Mouse (Mus musculus) embryonic facial prominence, embryonic 10.5 days (tissue): ENCODE measurements around the gene Grk2. TPM values are rescaled to one million over a fixed set of nuclear protein-coding genes. Genes with fewer than 3 reads are reported as not detected.

Experiments
- DNase-seq: peaks from one replicate; pipeline ENCODE4 v3.0.0-alpha.2; 2017; ENCODE audit warnings: low spot score
- H3K27ac ChIP-seq: fragments of 300-500 bp; sonication (generic); replicated peaks from 2 replicates; pipeline ENCODE4 v1.5.1; 2016; ENCODE audit warnings: mild to moderate bottlenecking
- H3K27me3 ChIP-seq: fragments of 300-500 bp; sonication (generic); replicated peaks from 2 replicates; pipeline ENCODE4 v1.6.1; 2016; ENCODE audit warnings: low read depth, mild to moderate bottlenecking; ENCODE audit not compliant: poor library complexity, severe bottlenecking
- H3K36me3 ChIP-seq: fragments of 300-500 bp; sonication (generic); replicated peaks from 2 replicates; pipeline ENCODE4 v1.6.1; 2016; ENCODE audit warnings: mild to moderate bottlenecking, moderate library complexity
- H3K4me1 ChIP-seq: fragments of 300-500 bp; sonication (generic); 2 replicates; pipeline ENCODE4 v1.6.1; 2016
- H3K4me3 ChIP-seq: fragments of 300-500 bp; sonication (generic); 2 replicates; pipeline ENCODE4 v1.5.1; 2016; ENCODE audit warnings: mild to moderate bottlenecking, moderate library complexity
- H3K9me3 ChIP-seq: fragments of 300-500 bp; sonication (generic); 2 replicates; pipeline ENCODE4 v1.6.1; 2016; ENCODE audit warnings: mild to moderate bottlenecking
- WGBS: fragments of 180-500 bp; shearing (Covaris S2); methylation state at CpG from one replicate; pipeline ENCODE4 v1.1.7; 2016; 5-methylcytosine and 5-hydroxymethylcytosine counted together
- polyA plus RNA-seq: library from polyadenylated mRNA; unstranded; fragments of >200 nt; fragmentation: Nextera tagmentation; extraction: Ambion mirVana; gene quantifications from 2 replicates; pipeline ENCODE4 v1.2.1, GENCODE M21; 2016

Gene Grk2
- polyA plus RNA-seq, 1 experiment from 2014 or later: 14.8 TPM

GRCm38 (mm10) chr19:4290749-4291148 is 15.3 kb downstream of the Grk2 start:
- no peak overlapping the region for H3K27ac ChIP-seq
- no peaks in the 10 kb centered on the region for H3K9me3 ChIP-seq
- H3K4me1 ChIP-seq: peaks cover 7% of the 10 kb centered on the region
- H3K27me3 ChIP-seq: no peaks in the 10 kb centered on the region
- no peak overlapping the region for H3K4me3 ChIP-seq
- DNase-seq: no peak
- H3K36me3 ChIP-seq: peaks cover 100% of the 10 kb centered on the region
- 76% methylated on average over 15 of the region's 15 CpGs for WGBS

DNA sequence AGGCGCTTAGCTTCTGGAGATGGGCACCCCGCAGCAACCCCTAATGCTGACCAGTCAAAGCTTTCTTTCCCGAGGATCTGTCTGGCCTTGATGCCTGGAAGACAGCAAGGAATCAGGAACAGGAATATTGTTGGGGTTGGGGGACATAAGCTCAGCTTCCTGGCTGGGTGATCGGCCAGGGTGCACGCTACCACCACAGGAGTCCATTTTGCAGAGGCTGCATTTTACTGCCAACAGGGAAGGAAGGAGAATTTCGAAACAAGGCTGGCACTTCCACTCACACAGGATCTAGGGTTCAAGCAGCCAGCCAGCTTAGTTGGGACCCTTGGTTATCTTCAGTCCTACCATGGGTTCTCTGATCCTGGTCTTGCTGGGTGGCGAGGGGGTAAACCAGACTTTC is 22.4 kb downstream of the Grk2 start:
- H3K36me3 ChIP-seq: peaks cover 45% of the 10 kb centered on the region
- peak overlapping the region; percentile 80 for H3K4me3 ChIP-seq

GRCm38 (mm10) chr19:4282898-4283553 is 23.0 kb downstream of the Grk2 start, which contains the start of gene Ankrd13d:
Gene Ankrd13d (minus strand): TSS chr19:4283137.
- Histone ChIP-seq H3K4me1 (peaks cover 20% of the 10 kb centered on the region), H3K27ac (peak within 1 kb of the TSS; percentile 81), H3K9me3 (peaks cover 7% of the 10 kb centered on the region; the same call in 1 of the 2 replicates), H3K27me3 (peaks cover 18% of the 10 kb centered on the region), H3K36me3 (peaks cover 39% of the 10 kb centered on the region), H3K4me3 (peak within 1 kb of the TSS; percentile 80)
- peak; percentile 93 for DNase-seq
- WGBS: 1% methylated on average over 50 of the region's 50 CpGs

More for the DNA sequence above, 22.4 kb downstream of the Grk2 start:
- Histone ChIP-seq H3K27ac (peak overlapping the region; percentile 81; the same call in 1 of the 2 replicates), H3K9me3 (peaks cover 7% of the 10 kb centered on the region; the same call in 1 of the 2 replicates), H3K4me1 (peaks cover 20% of the 10 kb centered on the region), H3K27me3 (peaks cover 18% of the 10 kb centered on the region)
- 51% methylated on average over 7 of the region's 7 CpGs for WGBS
- DNase-seq: no peak

DNA sequence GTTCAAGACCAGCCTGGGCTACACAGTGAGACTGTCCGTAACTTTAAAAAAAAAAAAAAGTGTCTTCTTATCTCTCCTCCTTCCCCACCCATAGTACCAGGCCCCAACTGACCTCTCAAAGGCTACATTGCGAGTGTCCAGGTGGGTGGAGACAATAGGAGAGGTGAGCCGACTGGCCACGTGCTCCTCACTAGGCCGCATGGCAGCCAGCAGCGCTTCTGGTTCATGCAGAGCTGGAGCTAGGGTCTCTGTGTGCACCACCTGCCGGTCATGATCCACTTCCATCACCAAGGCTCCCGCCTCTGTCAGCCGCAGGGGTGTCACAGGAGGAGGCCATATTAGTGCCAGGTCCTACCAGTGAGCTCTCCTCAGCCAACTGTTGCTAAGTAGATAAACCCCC is 25.6 kb downstream of the Grk2 start:
- H3K4me3 ChIP-seq: no peak overlapping the region
- 97% methylated on average over 9 of the region's 9 CpGs for WGBS
- H3K27ac ChIP-seq: no peak overlapping the region
- peaks cover 13% of the 10 kb centered on the region for H3K36me3 ChIP-seq
- peaks cover 7% of the 10 kb centered on the region; the same call in 1 of the 2 replicates for H3K9me3 ChIP-seq
- peaks cover 18% of the 10 kb centered on the region for H3K27me3 ChIP-seq
- H3K4me1 ChIP-seq: peaks cover 20% of the 10 kb centered on the region
- DNase-seq: no peak

DNA sequence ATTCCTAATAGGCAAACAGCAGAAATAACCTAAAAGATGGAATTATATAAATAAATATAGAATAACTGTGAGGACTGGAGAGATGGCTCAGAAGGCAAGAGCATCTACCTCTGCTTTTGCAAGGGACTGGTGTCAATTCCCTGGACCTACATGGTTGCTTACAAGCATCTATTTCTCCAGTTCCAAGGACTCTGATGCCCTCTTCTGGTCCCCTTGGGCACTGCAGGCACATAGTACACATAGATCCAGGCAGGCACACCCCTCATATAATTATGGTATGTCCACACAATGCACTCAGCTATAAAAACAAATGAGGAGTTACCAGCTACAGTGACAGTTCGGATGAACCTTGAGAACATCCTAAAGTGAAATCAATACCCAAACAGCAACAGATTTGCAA is 26.5 kb downstream of the Grk2 start:
- 89% methylated on average over 1 of the region's 1 CpGs for WGBS
- Histone ChIP-seq H3K36me3 (peaks cover 6% of the 10 kb centered on the region), H3K4me3 (no peak overlapping the region), H3K27me3 (peaks cover 18% of the 10 kb centered on the region), H3K9me3 (peaks cover 7% of the 10 kb centered on the region; the same call in 1 of the 2 replicates), H3K4me1 (peaks cover 20% of the 10 kb centered on the region), H3K27ac (no peak overlapping the region)
- no peak for DNase-seq

- Histone ChIP-seq H3K27me3 (peaks cover 52% of the 10 kb centered on the region), H3K9me3 (no peaks in the 10 kb centered on the region; the same call in 1 of the 2 replicates), H3K4me1 (peaks cover 12% of the 10 kb centered on the region), H3K36me3 (peaks cover 6% of the 10 kb centered on the region; the same call in 1 of the 2 replicates), H3K27ac (no peak overlapping the region), H3K4me3 (no peak overlapping the region)
- DNase-seq: no peak
- WGBS: 93% methylated on average over 11 of the region's 11 CpGs
These were observed 35.0 kb downstream of the Grk2 start for GRCm38 (mm10) chr19:4270972-4271371.

GRCm38 (mm10) chr19:4270187-4270586 is 35.8 kb downstream of the Grk2 start:
- Histone ChIP-seq H3K36me3 (peaks cover 6% of the 10 kb centered on the region; the same call in 1 of the 2 replicates), H3K27me3 (peaks cover 56% of the 10 kb centered on the region), H3K27ac (no peak overlapping the region), H3K4me1 (peaks cover 12% of the 10 kb centered on the region), H3K9me3 (no peaks in the 10 kb centered on the region), H3K4me3 (no peak overlapping the region)
- DNase-seq: no peak
- WGBS: 69% methylated on average over 6 of the region's 6 CpGs

DNA sequence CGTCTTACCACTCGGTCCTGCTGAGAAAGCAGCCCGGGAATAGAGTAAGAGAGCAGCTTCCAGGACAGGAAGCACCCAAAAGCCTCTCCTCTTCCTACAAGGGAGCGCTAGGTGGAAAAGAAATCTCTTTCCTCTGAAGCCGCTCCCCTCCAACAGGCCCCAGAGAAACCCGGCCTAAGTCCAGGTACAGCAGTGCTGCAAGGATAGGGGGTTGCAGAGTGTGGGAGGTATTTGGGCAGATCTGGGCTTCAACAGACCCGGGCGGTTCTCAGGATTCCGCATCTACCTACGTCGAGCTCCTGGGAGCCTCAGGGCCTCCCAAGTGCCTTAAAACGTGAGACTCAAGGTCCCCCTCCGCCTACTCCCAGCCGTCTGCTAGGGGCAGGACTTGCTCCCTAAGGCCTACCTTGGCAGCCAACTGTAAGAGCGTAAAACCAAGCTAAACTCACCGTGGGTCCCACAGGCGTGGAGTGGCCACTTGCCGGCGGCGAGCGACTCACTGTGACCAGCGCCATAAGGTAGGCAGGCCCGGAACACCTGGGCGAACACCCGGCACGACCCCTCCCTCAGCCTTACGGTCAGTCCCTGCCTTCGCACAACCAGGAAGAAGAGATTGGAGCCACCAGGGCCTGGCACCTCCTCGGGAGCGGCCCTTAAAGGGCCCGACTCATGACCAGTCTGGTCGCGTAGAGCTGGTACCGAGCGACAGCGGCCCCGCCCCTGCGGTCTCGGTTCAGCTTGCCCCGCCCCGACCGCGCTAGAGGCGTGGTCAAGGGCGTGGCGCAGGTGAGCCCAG is 37.3 kb downstream of the Grk2 start, which contains the start of gene Ssh3:
Ssh3 (minus strand) TSS at position 615 of the 796 bp plus-strand sequence.
- peak; percentile 62 for DNase-seq
- WGBS: 4% methylated on average over 46 of the region's 46 CpGs
- H3K36me3 ChIP-seq: peaks cover 6% of the 10 kb centered on the region; the same call in 1 of the 2 replicates
- H3K9me3 ChIP-seq: no peaks in the 10 kb centered on the region
- 0 out of 2 replicates have a peak within 1 kb of the TSS, but pooled peaks have one; percentile 26 for H3K27ac ChIP-seq
- peaks cover 12% of the 10 kb centered on the region for H3K4me1 ChIP-seq
- peaks cover 61% of the 10 kb centered on the region for H3K27me3 ChIP-seq
- peak within 1 kb of the TSS; percentile 61 for H3K4me3 ChIP-seq

DNA sequence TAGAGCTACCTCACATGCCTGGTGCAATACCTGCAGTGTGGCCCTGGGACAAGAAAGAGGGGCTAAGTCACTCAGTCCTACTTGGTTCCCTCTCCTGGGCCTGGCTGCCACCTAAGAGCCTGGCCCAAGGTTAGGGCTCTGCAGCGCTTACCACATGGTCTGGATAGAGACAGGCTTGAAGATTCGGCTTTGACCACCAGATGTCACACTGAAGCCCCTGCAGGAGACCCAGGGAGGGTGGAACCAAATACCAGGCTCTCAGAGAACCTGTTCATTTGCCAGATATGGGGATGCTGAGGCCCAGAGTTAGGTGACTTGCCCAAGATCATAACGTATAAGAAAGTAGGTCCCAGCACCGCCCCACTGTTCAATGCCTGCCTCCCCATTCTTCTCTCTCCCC is 40.1 kb downstream of the Grk2 start:
- WGBS: 60% methylated on average over 4 of the region's 4 CpGs
- peaks cover 66% of the 10 kb centered on the region for H3K27me3 ChIP-seq
- DNase-seq: peak; percentile 8

GRCm38 (mm10) chr19:4264171-4264780 is 41.7 kb downstream of the Grk2 start:
- DNase-seq: no peak
- H3K36me3 ChIP-seq: no peaks in the 10 kb centered on the region
- peaks cover 18% of the 10 kb centered on the region for H3K4me1 ChIP-seq
- H3K27ac ChIP-seq: no peak overlapping the region
- H3K27me3 ChIP-seq: peaks cover 49% of the 10 kb centered on the region
- WGBS: 93% methylated on average over 6 of the region's 6 CpGs
- no peaks in the 10 kb centered on the region for H3K9me3 ChIP-seq
- no peak overlapping the region for H3K4me3 ChIP-seq

More for the DNA sequence above, 40.1 kb downstream of the Grk2 start:
- no peak overlapping the region for H3K27ac ChIP-seq
- H3K9me3 ChIP-seq: no peaks in the 10 kb centered on the region
- peaks cover 6% of the 10 kb centered on the region; the same call in 1 of the 2 replicates for H3K36me3 ChIP-seq
- H3K4me1 ChIP-seq: peaks cover 20% of the 10 kb centered on the region
- H3K4me3 ChIP-seq: no peak overlapping the region

DNA sequence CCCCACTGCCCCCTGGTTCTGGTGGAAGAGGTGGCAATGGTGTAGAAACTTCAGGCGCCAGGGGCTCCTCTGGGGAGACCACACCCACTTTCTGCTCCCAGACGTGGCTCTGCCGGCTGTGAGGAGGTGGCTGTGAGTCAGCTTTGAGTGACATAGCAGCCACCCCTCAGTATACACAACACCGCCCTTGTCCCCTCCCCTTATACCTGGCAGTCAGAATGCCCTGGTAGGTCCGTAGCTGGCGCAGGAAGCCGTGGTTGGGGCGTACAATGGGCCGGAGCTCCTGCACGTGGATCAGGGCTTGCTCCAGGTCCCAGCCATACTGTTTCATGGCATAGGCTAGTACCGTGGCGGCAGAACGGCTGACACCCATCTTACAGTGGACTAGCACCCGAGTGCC is 42.3 kb downstream of the Grk2 start:
- H3K27ac ChIP-seq: no peak overlapping the region
- peaks cover 12% of the 10 kb centered on the region for H3K4me1 ChIP-seq
- peak; percentile 7 for DNase-seq
- 69% methylated on average over 14 of the region's 14 CpGs for WGBS
- H3K9me3 ChIP-seq: no peaks in the 10 kb centered on the region
- no peaks in the 10 kb centered on the region for H3K36me3 ChIP-seq
- H3K27me3 ChIP-seq: peaks cover 43% of the 10 kb centered on the region
- no peak overlapping the region for H3K4me3 ChIP-seq

GRCm38 (mm10) chr19:4262756-4263155 is 43.3 kb downstream of the Grk2 start:
- H3K4me1 ChIP-seq: peaks cover 12% of the 10 kb centered on the region
- WGBS: 72% methylated on average over 6 of the region's 6 CpGs
- peaks cover 34% of the 10 kb centered on the region for H3K27me3 ChIP-seq
- H3K9me3 ChIP-seq: no peaks in the 10 kb centered on the region
- H3K27ac ChIP-seq: no peak overlapping the region
- H3K4me3 ChIP-seq: no peak overlapping the region
- no peaks in the 10 kb centered on the region for H3K36me3 ChIP-seq
- DNase-seq: no peak
